Mouse (Mus musculus): ENCODE data around the gene Vmn1r30.

Vmn1r30 gene

DNA sequence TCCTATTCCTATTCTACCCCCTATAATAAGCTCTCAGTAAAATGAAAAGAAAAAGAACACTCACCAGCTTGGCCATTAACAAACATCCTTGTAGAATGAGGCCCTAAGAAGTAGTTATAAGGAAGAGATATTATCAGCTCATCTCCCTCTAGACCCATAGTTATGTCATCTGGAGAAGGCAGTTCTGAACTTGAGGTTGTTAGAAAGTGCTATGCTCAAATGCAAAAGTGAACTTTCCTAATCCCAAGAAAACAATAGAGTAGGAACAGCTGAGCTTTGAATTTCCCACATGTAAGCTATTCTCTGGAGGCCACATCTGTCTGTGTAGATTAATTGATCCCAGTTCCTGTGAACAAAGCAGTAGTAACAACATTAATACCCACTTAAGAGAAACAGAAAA lies at the start of gene Vmn1r30:
Gene Vmn1r30, minus strand, starts transcription at position 101 of the 400 bp plus-strand sequence.
- DNase-seq = no peak

DNA sequence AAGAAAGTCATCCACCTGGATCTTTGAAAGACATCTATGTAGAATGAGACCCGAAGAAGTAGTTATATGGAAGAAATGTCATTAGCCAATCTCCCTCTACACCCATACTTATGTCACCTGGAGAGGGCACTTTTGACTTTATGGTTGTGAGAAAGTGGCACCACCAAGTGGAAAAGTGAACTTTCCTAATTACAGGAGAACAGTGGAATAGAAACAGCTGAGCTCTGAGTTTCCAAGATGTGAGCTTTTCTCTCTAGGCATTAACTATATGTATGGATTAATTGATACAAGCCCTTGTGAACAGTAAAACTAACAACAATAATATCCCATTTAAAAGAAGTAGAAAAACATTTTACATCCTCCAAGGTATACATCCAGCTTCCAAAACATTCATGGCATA lies 32.0 kb upstream of the Vmn1r30 start, which contains the start of gene Vmn1r31:
Gene Vmn1r31, minus strand, starts transcription at position 101 of the 400 bp plus-strand sequence.
- no peak for DNase-seq

Data from thymus, adult 18-20 months (tissue).